Mouse (Mus musculus): ENCODE data around the gene Lrrc52.

Lrrc52 gene

DNA sequence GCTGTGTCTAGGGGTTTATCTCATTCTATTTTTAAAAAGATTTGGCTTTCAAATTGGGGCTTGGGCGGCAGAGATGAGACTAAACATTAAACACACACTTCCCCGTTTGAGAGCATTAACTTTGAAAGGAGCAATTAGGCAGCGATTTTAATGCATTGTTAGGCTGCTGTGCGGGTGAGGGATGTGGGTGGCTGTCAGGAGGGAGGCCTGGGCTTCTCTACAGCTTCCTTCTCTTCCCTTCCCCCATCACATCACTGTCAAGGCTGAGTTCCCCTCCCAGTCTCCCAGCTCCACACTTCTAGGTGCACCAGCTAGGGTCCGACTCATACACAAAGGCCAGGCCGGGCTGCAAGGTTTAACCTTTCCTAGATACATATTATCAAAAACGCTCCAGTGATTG lies 18.0 kb downstream of the Lrrc52 start:
- no peak for TF ChIP-seq GATA4 (IDR thresholded peaks at IDR 0.05; ENCODE audit: insufficient replicate concordance, low read length)

GRCm38 (mm10) chr1:167448088-167448487 lies 18.5 kb downstream of the Lrrc52 start:
- no peak for TF ChIP-seq GATA4 (IDR thresholded peaks at IDR 0.05; ENCODE audit: insufficient replicate concordance, low read length)

DNA sequence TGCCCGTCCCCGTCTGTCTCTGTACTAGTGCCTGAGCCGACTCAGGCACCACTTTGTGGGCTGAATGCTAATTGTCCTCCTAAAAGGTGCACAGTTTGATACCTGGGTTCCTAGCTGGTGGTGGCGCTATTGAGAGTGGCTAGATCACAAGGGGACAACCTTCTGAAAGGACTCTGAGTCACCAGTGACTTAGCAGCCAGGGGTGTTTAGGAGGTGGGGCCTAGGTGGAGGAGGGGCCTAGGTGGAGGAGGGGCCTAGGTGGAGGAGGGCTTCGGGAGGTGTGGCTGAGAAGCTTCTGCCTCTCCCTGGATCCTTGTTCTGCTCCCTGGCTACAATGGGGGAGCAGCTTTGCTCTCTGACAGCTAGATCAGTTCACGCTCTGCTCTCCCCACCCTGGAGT lies 20.1 kb downstream of the Lrrc52 start:
- TF ChIP-seq GATA4 (IDR thresholded peaks at IDR 0.05; ENCODE audit: insufficient replicate concordance, low read length) = no peak

DNA sequence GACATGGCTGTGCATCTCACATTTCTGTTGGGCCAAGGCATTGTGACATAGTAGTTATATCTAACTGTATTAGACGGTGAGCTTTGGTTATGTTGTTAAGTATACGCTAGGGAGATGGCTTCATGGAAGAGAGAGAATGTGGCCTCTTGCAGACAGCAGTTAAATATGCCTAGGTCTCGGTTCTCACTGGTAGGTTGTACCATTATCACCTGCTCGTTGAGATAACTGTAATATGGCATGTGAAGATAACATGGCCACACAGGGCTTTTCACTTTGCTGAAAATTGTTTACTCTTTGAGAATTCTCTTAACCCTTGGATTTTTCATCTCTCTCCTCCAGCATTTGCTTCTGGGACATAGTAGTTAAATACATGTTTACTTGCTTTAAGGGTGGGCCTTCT lies 21.4 kb downstream of the Lrrc52 start:
- no peak for TF ChIP-seq GATA4 (IDR thresholded peaks at IDR 0.05; ENCODE audit: insufficient replicate concordance, low read length)

GRCm38 (mm10) chr1:167438231-167438885 lies 28.2 kb downstream of the Lrrc52 start:
- TF ChIP-seq GATA4 (IDR thresholded peaks at IDR 0.05; ENCODE audit: insufficient replicate concordance, low read length) = no peak

DNA sequence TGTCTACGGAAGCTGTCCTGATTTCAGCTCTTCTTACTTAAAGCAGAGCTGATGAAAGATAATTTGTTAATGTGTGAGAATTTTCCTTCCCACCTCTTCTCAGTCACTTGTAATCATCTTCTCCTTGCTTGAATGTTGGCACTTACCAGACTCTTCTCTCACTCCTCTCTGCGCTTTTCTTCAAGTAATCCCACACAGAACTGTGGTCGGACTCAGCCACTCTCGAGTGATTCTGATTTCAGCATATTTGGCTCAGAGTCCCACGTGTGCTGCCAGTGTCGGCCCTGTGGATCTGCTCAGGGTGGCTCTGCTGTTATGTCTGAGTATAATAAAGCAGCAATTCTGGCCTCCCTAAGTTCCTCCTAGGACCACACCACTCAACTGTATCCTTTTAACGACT lies 29.5 kb downstream of the Lrrc52 start:
- no peak for TF ChIP-seq GATA4 (IDR thresholded peaks at IDR 0.05; ENCODE audit: insufficient replicate concordance, low read length)

- no peak for TF ChIP-seq GATA4 (IDR thresholded peaks at IDR 0.05; ENCODE audit: insufficient replicate concordance, low read length)
These were observed 30.2 kb downstream of the Lrrc52 start for GRCm38 (mm10) chr1:167436186-167436975.

GRCm38 (mm10) chr1:167434931-167435330 lies 31.6 kb downstream of the Lrrc52 start:
- no peak for TF ChIP-seq GATA4 (IDR thresholded peaks at IDR 0.05; ENCODE audit: insufficient replicate concordance, low read length)

- no peak for TF ChIP-seq GATA4 (IDR thresholded peaks at IDR 0.05; ENCODE audit: insufficient replicate concordance, low read length)
These were observed 35.5 kb downstream of the Lrrc52 start for GRCm38 (mm10) chr1:167430976-167431676.

DNA sequence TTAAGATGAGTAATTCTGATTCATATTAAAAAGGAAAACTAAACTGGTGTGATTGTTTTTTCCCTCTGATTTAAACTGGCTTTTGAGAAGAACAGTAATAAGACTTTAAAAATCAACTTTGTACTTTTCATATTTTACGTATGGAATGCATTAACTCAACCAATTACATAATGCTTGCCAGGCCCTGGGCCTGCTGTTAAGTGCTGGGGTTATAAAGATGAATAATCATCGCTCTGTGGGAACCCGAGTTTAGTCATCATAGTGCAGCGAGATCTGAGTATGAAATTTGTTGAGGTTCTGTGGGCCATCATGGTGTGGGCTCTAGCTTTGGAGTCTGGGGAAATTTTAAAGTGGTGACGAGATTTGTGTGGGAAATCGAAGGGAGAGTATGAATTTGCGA lies 39.9 kb downstream of the Lrrc52 start:
- no peak for TF ChIP-seq GATA4 (IDR thresholded peaks at IDR 0.05; ENCODE audit: insufficient replicate concordance, low read length)

DNA sequence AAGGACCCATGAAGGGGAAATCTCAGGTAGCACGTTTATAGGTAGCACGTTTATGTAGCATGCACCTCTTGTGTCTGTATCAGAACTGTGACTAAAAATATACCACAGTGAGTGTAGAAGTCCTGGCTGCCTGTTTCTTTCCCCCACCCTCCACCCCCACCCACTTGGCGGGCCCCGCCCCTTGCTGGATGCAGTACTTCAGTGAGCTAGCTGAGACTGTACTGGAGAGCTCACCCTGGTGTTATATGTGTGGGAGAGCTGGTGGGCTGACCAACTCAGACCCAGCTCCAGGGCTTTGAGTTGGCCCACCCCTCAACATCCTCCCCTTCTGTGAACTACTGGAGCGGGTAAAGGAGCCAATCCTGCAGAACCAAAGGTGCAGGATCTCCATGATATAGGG lies 41.0 kb downstream of the Lrrc52 start:
- no peak for TF ChIP-seq GATA4 (IDR thresholded peaks at IDR 0.05; ENCODE audit: insufficient replicate concordance, low read length)

DNA sequence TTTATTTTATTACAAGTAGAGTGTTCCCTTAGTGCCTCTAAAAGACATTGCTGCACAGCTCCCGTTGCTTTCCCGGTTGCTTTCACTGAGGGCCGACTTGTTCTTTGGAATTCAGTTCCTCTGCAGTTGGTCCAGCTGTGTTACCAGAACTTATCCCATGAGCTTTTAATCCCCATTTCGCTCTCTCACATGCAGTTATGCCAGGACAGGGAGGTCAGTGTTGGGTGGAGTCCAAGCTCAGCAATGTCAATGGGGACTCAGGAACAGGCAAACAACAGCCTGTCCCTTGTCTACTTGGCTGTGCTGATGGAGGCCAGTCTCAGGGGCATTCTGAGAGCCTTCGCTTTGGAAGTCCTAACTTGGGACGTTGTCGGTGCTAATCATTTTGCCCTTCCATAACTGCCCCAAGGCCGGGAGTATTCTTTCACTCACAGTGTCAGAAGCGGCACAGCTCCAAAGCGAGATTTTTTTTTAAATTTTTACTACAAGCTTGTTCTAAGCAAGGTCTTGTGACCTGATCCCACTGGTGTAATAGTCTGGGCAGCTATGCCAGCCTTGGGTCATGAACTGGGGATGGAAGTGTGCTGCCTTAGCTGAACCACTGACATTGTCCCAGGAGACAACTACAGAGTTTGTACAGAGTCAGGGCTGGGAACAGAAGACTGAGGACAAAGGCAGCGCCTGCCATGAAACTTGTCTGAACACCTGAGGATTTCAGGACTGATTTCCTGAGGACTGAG lies 43.9 kb downstream of the Lrrc52 start:
- TF ChIP-seq GATA4 (IDR thresholded peaks at IDR 0.05; ENCODE audit: insufficient replicate concordance, low read length) = no peak

DNA sequence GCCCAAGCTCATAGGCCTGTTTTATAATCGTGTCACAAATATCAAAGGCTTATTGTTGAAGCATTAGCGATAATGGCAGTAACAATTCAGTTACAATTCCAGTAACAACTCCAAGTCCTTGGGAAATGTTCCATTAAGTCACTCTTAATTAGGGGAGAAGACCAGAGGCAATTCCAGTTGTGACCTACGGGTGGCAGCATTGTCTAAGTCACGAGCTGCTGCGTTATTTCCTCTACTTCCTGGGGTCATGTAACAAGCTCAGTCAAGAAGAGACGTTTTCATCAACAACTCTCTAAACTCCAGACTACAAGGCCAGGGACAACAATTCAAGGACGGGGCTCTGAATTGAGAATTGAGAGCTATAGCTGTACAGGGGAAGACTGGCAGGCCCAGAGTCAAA lies 51.7 kb downstream of the Lrrc52 start:
- no peak for TF ChIP-seq GATA4 (IDR thresholded peaks at IDR 0.05; ENCODE audit: insufficient replicate concordance, low read length)

- no peak for TF ChIP-seq GATA4 (IDR thresholded peaks at IDR 0.05; ENCODE audit: insufficient replicate concordance, low read length)
These were observed 54.4 kb downstream of the Lrrc52 start for GRCm38 (mm10) chr1:167411991-167412715.

DNA sequence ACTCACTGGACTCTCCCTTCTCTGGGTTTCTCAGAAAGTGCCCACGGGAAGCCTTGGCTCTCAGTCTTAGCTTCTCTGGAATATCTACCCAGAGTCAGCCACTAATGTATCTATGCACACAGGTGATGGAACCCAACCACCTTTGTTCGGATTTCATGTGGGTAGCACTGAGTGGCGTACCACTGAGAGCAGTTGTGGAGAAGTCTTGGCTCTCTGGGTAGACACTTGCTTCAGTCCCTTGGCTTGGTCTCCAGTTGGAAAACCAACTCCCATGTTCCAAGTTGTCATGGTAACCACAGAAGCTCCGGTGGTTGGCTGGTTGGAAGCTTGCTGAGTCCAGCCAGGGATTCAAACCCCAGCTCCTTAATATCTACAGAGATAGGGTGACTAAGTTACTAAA lies 57.0 kb downstream of the Lrrc52 start:
- no peak for TF ChIP-seq GATA4 (IDR thresholded peaks at IDR 0.05; ENCODE audit: insufficient replicate concordance, low read length)

Measured in liver, adult (tissue).